Mouse (Mus musculus): Measurements from ENCODE around the gene Emid1. TPM values are rescaled to one million over a fixed set of nuclear protein-coding genes. Genes with fewer than 3 reads are reported as not detected.

The Emid1 gene
- total and polyA plus RNA-seq, 3 experiments, result 0.10 to 0.15 TPM; not detected in 1

GRCm38 (mm10) chr11:5193576-5193881 is 41.5 kb upstream of the Emid1 start:
- DNase-seq (ENCODE audit: low read depth, low spot score), result no peak
- Histone ChIP-seq H3K4me3 (ENCODE audit: control insufficient read depth in 1 of 2, insufficient read depth in 1 of 2, low read depth in 2 of 2, low read length in 2 of 2) (no peak overlapping the region), H3K27ac (ENCODE audit: control insufficient read depth, low read depth, low read length) (no peak overlapping the region), H3K36me3 (ENCODE audit: control insufficient read depth in 1 of 2, insufficient read depth in 2 of 2, low read length in 2 of 2) (no peaks in the 10 kb centered on the region), H3K9me3 (replicated peaks; ENCODE audit: insufficient read depth, low read length) (no peaks in the 10 kb centered on the region), H3K27me3 (ENCODE audit: control insufficient read depth in 1 of 2, insufficient read depth in 2 of 2, low read length in 2 of 2) (peaks cover 0 to 8% of the 10 kb centered on the region in 2 experiments), H3K9ac (ENCODE audit: control insufficient read depth, low read depth, low read length, poor library complexity, severe bottlenecking) (no peak overlapping the region), H3K79me2 (ENCODE audit: control insufficient read depth, insufficient read depth, low read length, poor library complexity) (no peaks in the 10 kb centered on the region), H3K4me1 (ENCODE audit: control insufficient read depth in 1 of 2, insufficient read depth in 2 of 2, low read length in 2 of 2) (no peaks in the 10 kb centered on the region)
- TF ChIP-seq MAFK (IDR thresholded peaks at IDR 0.05; ENCODE audit: borderline replicate concordance, low read depth, low read length) (no peak), ZKSCAN1 (IDR thresholded peaks at IDR 0.05; ENCODE audit: low read depth, low read length) (no peak), MEF2A (IDR thresholded peaks at IDR 0.05; ENCODE audit: extremely low read depth, insufficient replicate concordance, low read depth, low read length, poor library complexity, severe bottlenecking) (no peak), USF2 (IDR thresholded peaks at IDR 0.05; ENCODE audit: borderline replicate concordance in 1 of 2, insufficient read depth in 1 of 2, low read depth in 1 of 2, low read length in 2 of 2) (no peak), CHD2 (IDR thresholded peaks at IDR 0.05; ENCODE audit: low read length) (no peak), POLR2AphosphoS5 (IDR thresholded peaks at IDR 0.05; ENCODE audit: borderline replicate concordance, low read depth, low read length) (no peak), ZMIZ1 (IDR thresholded peaks at IDR 0.05; ENCODE audit: low read depth, low read length) (no peak), CTCF (IDR thresholded peaks at IDR 0.05 in 2 of 3, conservative IDR thresholded peaks at IDR 0.05 in 1 of 3; ENCODE audit: control insufficient read depth in 1 of 3, insufficient read depth in 1 of 3, low read depth in 2 of 3, low read length in 3 of 3, poor library complexity in 1 of 3, severe bottlenecking in 1 of 3) (no peak), GATA1 (IDR thresholded peaks at IDR 0.05; ENCODE audit: low read depth, low read length) (no peak), ZNF384 (IDR thresholded peaks at IDR 0.05; ENCODE audit: low read depth, low read length) (no peak), EP300 (IDR thresholded peaks at IDR 0.05; ENCODE audit: low read depth in 1 of 2, low read length in 2 of 2) (no peak), HCFC1 (IDR thresholded peaks at IDR 0.05; ENCODE audit: low read depth, low read length) (no peak), TCF12 (IDR thresholded peaks at IDR 0.05; ENCODE audit: low read depth, low read length) (no peak), MAX (IDR thresholded peaks at IDR 0.05; ENCODE audit: low read length) (no peak), NRF1 (IDR thresholded peaks at IDR 0.05; ENCODE audit: insufficient read depth, low read depth, low read length, poor library complexity, severe bottlenecking) (no peak), E2F4 (IDR thresholded peaks at IDR 0.05; ENCODE audit: borderline replicate concordance, low read depth, low read length) (no peak), CHD1 (IDR thresholded peaks at IDR 0.05; ENCODE audit: low read depth, low read length) (no peak), POLR2A (IDR thresholded peaks at IDR 0.05; ENCODE audit: control insufficient read depth in 1 of 2, insufficient read depth in 1 of 2, low read depth in 1 of 2, low read length in 2 of 2, poor library complexity in 1 of 2) (no peak), RCOR1 (IDR thresholded peaks at IDR 0.05; ENCODE audit: low read depth, low read length) (no peak), MYB (IDR thresholded peaks at IDR 0.05; ENCODE audit: low read depth, low read length) (no peak)
